Mouse (Mus musculus) kidney, embryonic 16.5 days (tissue): ENCODE data around the gene Abcb9. TPM values are rescaled to one million over a fixed set of nuclear protein-coding genes. Genes with fewer than 3 reads are reported as not detected.
A peak's percentile ranks its signal among the peaks of the same experiment; 100 is the strongest.

ENCODE experiments used
- ATAC-seq: fragments of 200-750 bp; cut with Nextera tagmentation; 2 replicates; pipeline ENCODE4 v1.8.0; 2017; ENCODE audit warnings: moderate TSS enrichment; ENCODE audit not compliant: low FRiP score, low TSS enrichment
- H3K27ac ChIP-seq: fragments of 300-500 bp; sonication (generic); 2 replicates; pipeline ENCODE4 v1.5.1; 2014; ENCODE audit warnings: low read length
- H3K27me3 ChIP-seq: fragments of 300-500 bp; sonication (generic); 2 replicates; pipeline ENCODE4 v1.6.1; 2014; ENCODE audit warnings: low read length, control low read depth, mixed read lengths; ENCODE audit not compliant: insufficient read depth
- H3K36me3 ChIP-seq: fragments of 300-500 bp; sonication (generic); 2 replicates; pipeline ENCODE4 v1.6.1; 2014; ENCODE audit warnings: low read length, control low read depth, mixed read lengths; ENCODE audit not compliant: insufficient read depth
- H3K4me1 ChIP-seq: fragments of 300-500 bp; sonication (generic); 2 replicates; pipeline ENCODE4 v1.6.1; 2014; ENCODE audit warnings: low read length, control low read depth, mixed read lengths; ENCODE audit not compliant: insufficient read depth
- H3K4me2 ChIP-seq: fragments of 300-500 bp; sonication (generic); replicated peaks from 2 replicates; pipeline ENCODE4 v1.6.1; 2014; ENCODE audit warnings: low read depth, low read length
- H3K4me3 ChIP-seq: fragments of 300-500 bp; sonication (generic); 2 replicates; pipeline ENCODE4 v1.5.1; 2014; ENCODE audit warnings: mild to moderate bottlenecking, low read length
- H3K9ac ChIP-seq: fragments of 300-500 bp; sonication (generic); replicated peaks from 2 replicates; pipeline ENCODE4 v1.6.1; 2014; ENCODE audit warnings: low read length
- H3K9me3 ChIP-seq: fragments of 300-500 bp; sonication (generic); 2 replicates; pipeline ENCODE4 v1.6.1; 2016; ENCODE audit warnings: low read length, control low read depth
- WGBS: fragments of 180-500 bp; shearing (Covaris S2); extraction: QIAGEN DNeasy Blood & Tissue Kit; methylation state at CpG from one replicate; pipeline ENCODE4 v1.1.7; 2014; 5-methylcytosine and 5-hydroxymethylcytosine counted together
- polyA plus RNA-seq: library from polyadenylated mRNA; unstranded; fragments of >200 nt; fragmentation: Nextera tagmentation; extraction: Ambion mirVana; gene quantifications from 2 replicates; pipeline ENCODE4 v1.2.1, GENCODE M21; 2015

Gene Abcb9
- polyA plus RNA-seq, 1 experiment from 2014 or later, result 2.6 TPM

- Histone ChIP-seq H3K4me2 (peak overlapping the region; percentile 95), H3K4me1 (peaks cover 28% of the 10 kb centered on the region), H3K9ac (peak overlapping the region; percentile 80), H3K27me3 (no peaks in the 10 kb centered on the region), H3K36me3 (peaks cover 14% of the 10 kb centered on the region), H3K9me3 (0 out of 2 replicates have a peak, but pooled peaks cover 3% of the 10 kb centered on the region), H3K4me3 (peak overlapping the region; percentile 92), H3K27ac (peak overlapping the region; percentile 69)
- 18% methylated on average over 14 of the region's 14 CpGs for WGBS
- ATAC-seq, result no peak
These were observed 17.4 kb upstream of the Abcb9 start for GRCm38 (mm10) chr5:124113030-124113429.

- Histone ChIP-seq H3K9me3 (0 out of 2 replicates have a peak, but pooled peaks cover 3% of the 10 kb centered on the region), H3K27me3 (no peaks in the 10 kb centered on the region), H3K4me3 (peak overlapping the region; percentile 92), H3K9ac (peak overlapping the region; percentile 80), H3K4me1 (peaks cover 28% of the 10 kb centered on the region), H3K27ac (peak overlapping the region; percentile 69), H3K36me3 (peaks cover 9% of the 10 kb centered on the region), H3K4me2 (peak overlapping the region; percentile 95)
- WGBS, result 2% methylated on average over 18 of the region's 18 CpGs
- ATAC-seq, result no peak; the same call in 1 of the 2 replicates
These were observed 16.9 kb upstream of the Abcb9 start for GRCm38 (mm10) chr5:124112531-124112930.

GRCm38 (mm10) chr5:124111742-124112497, 16.3 kb upstream of the Abcb9 start, which contains the start of gene Ogfod2:
TSS of gene Ogfod2 (plus strand) at chr5:124112297.
- H3K9ac ChIP-seq, result peak within 1 kb of the TSS; percentile 80
- H3K27me3 ChIP-seq, result no peaks in the 10 kb centered on the region
- ATAC-seq, result peak; percentile 96
- H3K9me3 ChIP-seq, result 0 out of 2 replicates have a peak, but pooled peaks cover 3% of the 10 kb centered on the region
- peaks cover 25% of the 10 kb centered on the region for H3K4me1 ChIP-seq
- peaks cover 4% of the 10 kb centered on the region; the same call in 1 of the 2 replicates for H3K36me3 ChIP-seq
- WGBS, result under 1% methylated on average over 66 of the region's 66 CpGs
- peak within 1 kb of the TSS; percentile 91 for H3K27ac ChIP-seq
- H3K4me2 ChIP-seq, result peak within 1 kb of the TSS; percentile 95
- H3K4me3 ChIP-seq, result peak within 1 kb of the TSS; percentile 92

- peaks cover 19% of the 10 kb centered on the region for H3K4me1 ChIP-seq
- H3K27me3 ChIP-seq, result no peaks in the 10 kb centered on the region
- peak overlapping the region; percentile 80 for H3K27ac ChIP-seq
- H3K36me3 ChIP-seq, result peaks cover 4% of the 10 kb centered on the region; the same call in 1 of the 2 replicates
- H3K4me3 ChIP-seq, result peak overlapping the region; percentile 92
- peak overlapping the region; percentile 95 for H3K4me2 ChIP-seq
- peak overlapping the region; percentile 78 for H3K9ac ChIP-seq
- WGBS, result 21% methylated on average over 17 of the region's 17 CpGs
- ATAC-seq, result no peak
- H3K9me3 ChIP-seq, result 0 out of 2 replicates have a peak, but pooled peaks cover 3% of the 10 kb centered on the region
These were observed 15.6 kb upstream of the Abcb9 start for GRCm38 (mm10) chr5:124111077-124111741.

DNA sequence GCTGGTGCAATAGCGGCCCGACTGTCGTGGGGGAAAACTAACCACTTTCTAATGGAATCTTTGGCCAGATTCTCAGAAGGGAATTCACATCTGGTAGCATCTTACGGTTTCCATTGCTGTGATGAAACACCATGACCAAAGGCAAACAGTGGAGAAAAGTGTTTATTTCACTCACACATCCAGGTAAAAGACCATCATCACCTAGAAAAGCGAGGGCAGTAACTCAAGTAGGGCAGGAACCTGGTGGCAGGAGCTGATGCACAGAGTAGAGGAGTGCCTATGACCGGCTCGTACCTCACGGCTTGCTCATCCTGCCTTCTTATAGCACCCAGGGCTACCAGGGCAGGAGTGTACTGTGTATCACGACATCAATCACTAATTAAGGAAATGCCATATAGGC, 8.0 kb upstream of the Abcb9 start:
- Histone ChIP-seq H3K4me2 (no peak overlapping the region), H3K27me3 (no peaks in the 10 kb centered on the region), H3K9me3 (peaks cover 3% of the 10 kb centered on the region; the same call in 1 of the 2 replicates), H3K36me3 (no peaks in the 10 kb centered on the region), H3K9ac (no peak overlapping the region), H3K4me3 (no peak overlapping the region), H3K27ac (no peak overlapping the region), H3K4me1 (no peaks in the 10 kb centered on the region)
- 95% methylated on average over 9 of the region's 9 CpGs for WGBS
- ATAC-seq, result no peak

DNA sequence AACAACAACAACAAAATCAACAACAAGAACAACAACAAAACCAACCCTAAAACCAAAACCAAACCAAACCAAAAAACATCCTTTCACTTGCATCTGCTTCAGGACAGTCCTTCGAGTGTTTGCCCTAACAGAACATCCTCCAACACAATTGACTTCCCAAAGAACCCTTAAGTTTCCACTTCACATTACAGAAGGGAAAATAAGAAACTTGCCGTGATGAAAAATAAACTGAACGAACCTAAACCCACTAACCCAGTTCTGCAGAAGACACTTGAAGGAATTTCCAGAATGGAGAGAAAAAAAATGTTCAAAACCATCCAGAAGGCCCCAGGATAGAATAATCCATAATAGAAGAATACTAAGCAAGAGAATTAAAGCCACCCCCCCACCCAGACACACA, 7.4 kb upstream of the Abcb9 start:
- H3K27ac ChIP-seq, result no peak overlapping the region
- H3K36me3 ChIP-seq, result no peaks in the 10 kb centered on the region
- ATAC-seq, result no peak

GRCm38 (mm10) chr5:124102326-124102725, 6.7 kb upstream of the Abcb9 start:
- Histone ChIP-seq H3K9ac (no peak overlapping the region), H3K4me2 (no peak overlapping the region), H3K36me3 (no peaks in the 10 kb centered on the region), H3K4me1 (no peaks in the 10 kb centered on the region), H3K9me3 (peaks cover 3% of the 10 kb centered on the region; the same call in 1 of the 2 replicates), H3K27ac (no peak overlapping the region), H3K4me3 (no peak overlapping the region), H3K27me3 (no peaks in the 10 kb centered on the region)
- ATAC-seq, result no peak
- 84% methylated on average over 6 of the region's 6 CpGs for WGBS

More for the DNA sequence above, 7.4 kb upstream of the Abcb9 start:
- WGBS, result 89% methylated on average over 3 of the region's 3 CpGs
- H3K4me2 ChIP-seq, result no peak overlapping the region
- no peaks in the 10 kb centered on the region for H3K27me3 ChIP-seq
- H3K4me3 ChIP-seq, result no peak overlapping the region
- no peak overlapping the region for H3K9ac ChIP-seq
- no peaks in the 10 kb centered on the region for H3K4me1 ChIP-seq
- peaks cover 3% of the 10 kb centered on the region; the same call in 1 of the 2 replicates for H3K9me3 ChIP-seq

GRCm38 (mm10) chr5:124100128-124101044, 4.8 kb upstream of the Abcb9 start:
- H3K27ac ChIP-seq, result no peak overlapping the region
- H3K4me3 ChIP-seq, result no peak overlapping the region
- no peaks in the 10 kb centered on the region for H3K27me3 ChIP-seq
- no peak overlapping the region for H3K9ac ChIP-seq
- no peak for ATAC-seq
- peaks cover 3% of the 10 kb centered on the region; the same call in 1 of the 2 replicates for H3K9me3 ChIP-seq
- WGBS, result 92% methylated on average over 11 of the region's 11 CpGs
- H3K4me2 ChIP-seq, result no peak overlapping the region
- H3K36me3 ChIP-seq, result no peaks in the 10 kb centered on the region
- peaks cover 3% of the 10 kb centered on the region for H3K4me1 ChIP-seq

GRCm38 (mm10) chr5:124098923-124099322, 3.3 kb upstream of the Abcb9 start:
- no peaks in the 10 kb centered on the region for H3K36me3 ChIP-seq
- H3K9ac ChIP-seq, result no peak overlapping the region
- peaks cover 9% of the 10 kb centered on the region for H3K4me1 ChIP-seq
- H3K4me3 ChIP-seq, result no peak overlapping the region
- ATAC-seq, result no peak
- H3K27ac ChIP-seq, result no peak overlapping the region
- no peak overlapping the region for H3K4me2 ChIP-seq
- 0 out of 2 replicates have a peak, but pooled peaks cover 3% of the 10 kb centered on the region for H3K27me3 ChIP-seq
- 86% methylated on average over 2 of the region's 2 CpGs for WGBS
- H3K9me3 ChIP-seq, result peaks cover 3% of the 10 kb centered on the region; the same call in 1 of the 2 replicates
